Mouse (Mus musculus) right cerebral cortex, postnatal 4 days (tissue): ENCODE data around the gene Kif3c.
"Not testable (repeated sequence)": the region's sequence is repeated elsewhere in the genome, so short reads cannot be mapped to it uniquely, and the experiment has no call there.

Experiments
- DNase-seq: peaks from one replicate; pipeline ENCODE4 v3.0.0-alpha.2; 2022

The Kif3c gene

GRCm38 (mm10) chr12:3370979-3371925 is 6.3 kb downstream of the Kif3c start:
- DNase-seq: no peak

- DNase-seq: no peak
Measured at GRCm38 (mm10) chr12:3371991-3372390, 7.1 kb downstream of the Kif3c start.

- DNase-seq: no peak
Measured at GRCm38 (mm10) chr12:3373566-3373965, 8.6 kb downstream of the Kif3c start.

GRCm38 (mm10) chr12:3374552-3374951 is 9.6 kb downstream of the Kif3c start:
- no peak for DNase-seq

GRCm38 (mm10) chr12:3377190-3377589 is 12.3 kb downstream of the Kif3c start:
- no peak for DNase-seq

- no peak for DNase-seq
Measured at GRCm38 (mm10) chr12:3377755-3378154, 12.8 kb downstream of the Kif3c start.

- DNase-seq: no peak
Measured at GRCm38 (mm10) chr12:3384860-3385259, 19.9 kb downstream of the Kif3c start.

GRCm38 (mm10) chr12:3385271-3385670 is 20.3 kb downstream of the Kif3c start:
- no peak for DNase-seq

- DNase-seq: no peak
Measured at GRCm38 (mm10) chr12:3385940-3386339, 21.0 kb downstream of the Kif3c start.

GRCm38 (mm10) chr12:3387891-3388290 is 23.0 kb downstream of the Kif3c start:
- DNase-seq: no peak

GRCm38 (mm10) chr12:3389394-3389793 is 24.5 kb downstream of the Kif3c start:
- no peak for DNase-seq

- DNase-seq: no peak
Measured at GRCm38 (mm10) chr12:3390071-3390470, 25.1 kb downstream of the Kif3c start.

- peak; percentile 93 for DNase-seq
Measured at GRCm38 (mm10) chr12:3390577-3391262, 25.8 kb downstream of the Kif3c start.

GRCm38 (mm10) chr12:3391276-3391675 is 26.3 kb downstream of the Kif3c start:
- DNase-seq: no peak

GRCm38 (mm10) chr12:3393140-3393539 is 28.2 kb downstream of the Kif3c start:
- no peak for DNase-seq

- DNase-seq: no peak
Measured at GRCm38 (mm10) chr12:3396931-3397330, 32.0 kb downstream of the Kif3c start.

- not testable (repeated sequence) for DNase-seq
Measured at GRCm38 (mm10) chr12:3405662-3406061, 40.7 kb downstream of the Kif3c start.

- no peak for DNase-seq
Measured at GRCm38 (mm10) chr12:3406585-3406984, 41.7 kb downstream of the Kif3c start.

- no peak for DNase-seq
Measured at GRCm38 (mm10) chr12:3414956-3415355, 50.0 kb downstream of the Kif3c start.

GRCm38 (mm10) chr12:3418761-3419160 is 53.8 kb downstream of the Kif3c start:
- no peak for DNase-seq

- no peak for DNase-seq
Measured at GRCm38 (mm10) chr12:3420519-3420918, 55.6 kb downstream of the Kif3c start.

- DNase-seq: no peak
Measured at GRCm38 (mm10) chr12:3422786-3423185, 57.9 kb downstream of the Kif3c start.

GRCm38 (mm10) chr12:3424179-3424578 is 59.2 kb downstream of the Kif3c start:
- DNase-seq: no peak
